Mouse (Mus musculus): ENCODE results near the gene Adam22.

DNA sequence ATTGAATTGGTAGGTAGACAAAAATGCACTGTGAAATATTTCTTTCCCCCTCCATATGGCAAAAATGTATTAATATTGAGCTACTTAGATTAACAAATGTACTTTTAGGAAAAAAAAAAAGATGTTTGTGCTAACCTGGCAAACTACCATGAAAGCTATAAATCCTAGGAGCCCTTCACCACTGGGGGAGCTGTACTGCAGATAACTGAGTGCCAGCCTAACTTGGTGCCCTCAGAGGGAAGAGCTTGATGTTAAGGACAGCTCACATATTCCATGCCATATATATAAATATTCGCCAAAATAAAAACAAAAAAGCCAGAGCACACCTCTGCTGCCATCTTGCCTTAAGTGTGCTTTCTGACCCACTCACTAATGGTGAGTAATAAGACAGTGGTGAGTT is 5.6 kb downstream of the Adam22 start:
- TF ChIP-seq EP300 (IDR thresholded peaks at IDR 0.05; ENCODE audit: insufficient read depth, low read depth, low read length) = no peak
- no peak for TF ChIP-seq CTCF (IDR thresholded peaks at IDR 0.05; ENCODE audit: low read depth, low read length)
